Mouse (Mus musculus) megakaryocyte, adult 5-6 weeks (primary cell): ENCODE data around the gene Tmem54. TPM values are rescaled to one million over a fixed set of nuclear protein-coding genes. Genes with fewer than 3 reads are reported as not detected.

ENCODE experiments used
- ATAC-seq: 2 replicates; pipeline ENCODE4 v1.8.0; 2016; ENCODE audit warnings: mild to moderate bottlenecking, inconsistent platforms; ENCODE audit not compliant: poor library complexity, severe bottlenecking
- total RNA-seq, 2 experiments: library from RNA; stranded (forward) in 1 of 2; stranded (reverse) in 1 of 2; fragments of 153-499, 151-499 nt in 1 of 2; fragments of 221-1000, 200-1000 nt in 1 of 2; gene quantifications; 2 replicates each; pipeline versions ENCODE4 v1.2.3 to v1.2.4; 2015 to 2017

The Tmem54 gene
- total RNA-seq, 2 experiments from 2014 or later: not detected

GRCm38 (mm10) chr4:129145943-129146342, 40.6 kb downstream of the Tmem54 start:
- no peak for ATAC-seq

GRCm38 (mm10) chr4:129146392-129146791, 41.0 kb downstream of the Tmem54 start:
- ATAC-seq: no peak

GRCm38 (mm10) chr4:129147552-129148103, 42.3 kb downstream of the Tmem54 start:
- no peak for ATAC-seq

GRCm38 (mm10) chr4:129149321-129149720, 44.0 kb downstream of the Tmem54 start:
- no peak for ATAC-seq

GRCm38 (mm10) chr4:129151276-129151811, 46.0 kb downstream of the Tmem54 start:
- ATAC-seq: no peak

- no peak for ATAC-seq
Measured at GRCm38 (mm10) chr4:129157541-129157940, 52.2 kb downstream of the Tmem54 start.

- no peak for ATAC-seq
Measured at GRCm38 (mm10) chr4:129158549-129158948, 53.2 kb downstream of the Tmem54 start.

GRCm38 (mm10) chr4:129161076-129161475, 55.7 kb downstream of the Tmem54 start:
- ATAC-seq: no peak

Other genes starting within 250 kb of the Tmem54 start
- 2.0 and 2.1 TPM in 2 replicates for gene Trim62, start 222.0 kb upstream of the Tmem54 start, total RNA-seq (2015)
- 0.81 and 0.84 TPM in 2 replicates for gene Trim62, start 222.0 kb upstream of the Tmem54 start, total RNA-seq (2017)
- 0.25 and 0.38 TPM in 2 replicates for gene Azin2, start 143.1 kb upstream of the Tmem54 start, total RNA-seq (2015)
- 0.29 and 1.5 TPM in 2 replicates for gene Azin2, start 143.1 kb upstream of the Tmem54 start, total RNA-seq (2017)
- 41.2 and 48.0 TPM in 2 replicates for gene Ak2, start 113.6 kb upstream of the Tmem54 start, total RNA-seq (2015)
- gene Ak2, start 113.6 kb upstream of the Tmem54 start, total RNA-seq (2017): 69.0 and 71.2 TPM in 2 replicates
- gene Rnf19b, start 47.3 kb upstream of the Tmem54 start, total RNA-seq (2015): 20.2 and 24.2 TPM in 2 replicates
- 52.8 and 56.8 TPM in 2 replicates for gene Rnf19b, start 47.3 kb upstream of the Tmem54 start, total RNA-seq (2017)
- not detected in 2 replicates for gene Hpca, start 16.5 kb downstream of the Tmem54 start, total RNA-seq (2015)
- not detected in 2 replicates for gene Hpca, start 16.5 kb downstream of the Tmem54 start, total RNA-seq (2017)
- 0.07 TPM in 2 replicates for gene Fndc5, start 31.5 kb downstream of the Tmem54 start, total RNA-seq (2015)
- not detected in 2 replicates for gene Fndc5, start 31.5 kb downstream of the Tmem54 start, total RNA-seq (2017)
- gene S100pbp, start 84.2 kb downstream of the Tmem54 start, total RNA-seq (2015): 28.3 and 37.5 TPM in 2 replicates
- 14.1 and 22.2 TPM in 2 replicates for gene S100pbp, start 84.2 kb downstream of the Tmem54 start, total RNA-seq (2017)
- 9.4 and 12.5 TPM in 2 replicates for gene Yars, start 84.2 kb downstream of the Tmem54 start, total RNA-seq (2015)
- gene Yars, start 84.2 kb downstream of the Tmem54 start, total RNA-seq (2017): 20.0 and 26.1 TPM in 2 replicates
- not detected in 2 replicates for gene C77080, start 155.9 kb downstream of the Tmem54 start, total RNA-seq (2015)
- gene C77080, start 155.9 kb downstream of the Tmem54 start, total RNA-seq (2017): not detected in 2 replicates
- gene Sync, start 182.1 kb downstream of the Tmem54 start, total RNA-seq (2015): not detected in 2 replicates
- 1.3 TPM in 1 of 2 replicates, not detected in the other for gene Sync, start 182.1 kb downstream of the Tmem54 start, total RNA-seq (2017)
- 174 and 182 TPM in 2 replicates for gene Rbbp4, start 229.8 kb downstream of the Tmem54 start, total RNA-seq (2015)
- 86.5 and 88.9 TPM in 2 replicates for gene Rbbp4, start 229.8 kb downstream of the Tmem54 start, total RNA-seq (2017)
- 60.9 and 69.8 TPM in 2 replicates for gene Zbtb8os, start 230.1 kb downstream of the Tmem54 start, total RNA-seq (2015)
- 79.7 and 84.8 TPM in 2 replicates for gene Zbtb8os, start 230.1 kb downstream of the Tmem54 start, total RNA-seq (2017)